Mouse (Mus musculus) heart, adult 2 months (tissue): ENCODE measurements around the gene Cdc16. TPM values are rescaled to one million over a fixed set of nuclear protein-coding genes. Genes with fewer than 3 reads are reported as not detected.

Source experiments
- DNase-seq, 2 experiments: peaks; one replicate each; pipeline ENCODE4 v3.0.0; 2021
- H3K27ac ChIP-seq: fragments of 200-600 bp; 2 replicates; pipeline ENCODE4 v1.8.1; 2022
- H3K27me3 ChIP-seq: fragments of 200-500 bp; 2 replicates; pipeline ENCODE4 v1.6.1; 2012; ENCODE audit warnings: mild to moderate bottlenecking, low read length, inconsistent platforms, mixed read lengths; ENCODE audit not compliant: control insufficient read depth, insufficient read depth
- H3K36me3 ChIP-seq: fragments of 200-500 bp; 2 replicates; pipeline ENCODE4 v1.6.1; 2012; ENCODE audit warnings: low read length, inconsistent platforms; ENCODE audit not compliant: control insufficient read depth, insufficient read depth
- H3K4me1 ChIP-seq: fragments of 200-500 bp; 2 replicates; pipeline ENCODE4 v1.6.1; 2011; ENCODE audit warnings: low read length; ENCODE audit not compliant: control insufficient read depth, insufficient read depth
- H3K4me3 ChIP-seq: fragments of 200-600 bp; 2 replicates; pipeline ENCODE4 v1.8.1; 2022
- H3K79me2 ChIP-seq: fragments of 200-500 bp; replicated peaks from 2 replicates; pipeline ENCODE4 v1.6.1; 2012; ENCODE audit warnings: mild to moderate bottlenecking, inconsistent platforms, low read length, moderate library complexity, mixed read lengths; ENCODE audit not compliant: control insufficient read depth, insufficient read depth
- H3K9ac ChIP-seq: fragments of 200-500 bp; 2 replicates; pipeline ENCODE4 v1.6.1; 2012; ENCODE audit warnings: low read depth, mild to moderate bottlenecking, control low read depth, inconsistent platforms, low read length, mixed read lengths
- CTCF ChIP-seq: fragments of 200-600 bp; IDR thresholded peaks from 2 replicates; pipeline ENCODE4 v1.8.1; 2022; ENCODE audit warnings: antibody characterized with exemption, mild to moderate bottlenecking, moderate library complexity
- EP300 ChIP-seq: fragments of 200-500 bp; IDR thresholded peaks from 2 replicates; pipeline ENCODE4 v1.6.1; 2011; ENCODE audit warnings: low read depth, low read length, control low read depth; ENCODE audit not compliant: insufficient read depth
- POLR2A ChIP-seq: fragments of 200-500 bp; IDR thresholded peaks from 2 replicates; pipeline ENCODE4 v1.6.1; 2011; ENCODE audit warnings: mild to moderate bottlenecking, low read depth, low read length, control low read depth; ENCODE audit not compliant: insufficient read depth
- WGBS: fragments of 180-500 bp; shearing (Covaris S2); methylation state at CpG from one replicate; pipeline ENCODE4 v1.1.7; 2018; 5-methylcytosine and 5-hydroxymethylcytosine counted together
- intact Hi-C: fragments of 180-260 bp; cut with DNase I; formaldehyde crosslinking; loops from one replicate; pipeline ENCODE4 v1.15.1; 2025
- long read RNA-seq: library from polyadenylated mRNA; stranded (forward); transcript quantifications from one replicate; pipeline ENCODE4 v2.0.0, GENCODE M21; 2021
- polyA plus RNA-seq: library from polyadenylated mRNA; depleted of rRNA; stranded (reverse); fragments of >200 nt; gene quantifications from 2 replicates; pipeline ENCODE4 v1.2.3, GENCODE M21; 2012; rRNA removed
- total RNA-seq, 2 experiments: library from RNA; stranded (reverse); gene quantifications; 2 replicates each; pipeline ENCODE4 v1.2.3; 2021

Cdc16 gene
- total RNA-seq, result 10 to 100 TPM; 28.1 to 30.5 TPM
- 21.3 and 39.4 TPM in 2 replicates for polyA plus RNA-seq
- long read RNA-seq, transcript Cdc16-201 (18 exons, 2,301 nt), result major isoform, 47 of 53 reads
- long read RNA-seq, partial matches to known transcripts, result 1 of 53 reads
- long read RNA-seq, other reads (novel, unspliced or antisense), result 5 of 53 reads

DNA sequence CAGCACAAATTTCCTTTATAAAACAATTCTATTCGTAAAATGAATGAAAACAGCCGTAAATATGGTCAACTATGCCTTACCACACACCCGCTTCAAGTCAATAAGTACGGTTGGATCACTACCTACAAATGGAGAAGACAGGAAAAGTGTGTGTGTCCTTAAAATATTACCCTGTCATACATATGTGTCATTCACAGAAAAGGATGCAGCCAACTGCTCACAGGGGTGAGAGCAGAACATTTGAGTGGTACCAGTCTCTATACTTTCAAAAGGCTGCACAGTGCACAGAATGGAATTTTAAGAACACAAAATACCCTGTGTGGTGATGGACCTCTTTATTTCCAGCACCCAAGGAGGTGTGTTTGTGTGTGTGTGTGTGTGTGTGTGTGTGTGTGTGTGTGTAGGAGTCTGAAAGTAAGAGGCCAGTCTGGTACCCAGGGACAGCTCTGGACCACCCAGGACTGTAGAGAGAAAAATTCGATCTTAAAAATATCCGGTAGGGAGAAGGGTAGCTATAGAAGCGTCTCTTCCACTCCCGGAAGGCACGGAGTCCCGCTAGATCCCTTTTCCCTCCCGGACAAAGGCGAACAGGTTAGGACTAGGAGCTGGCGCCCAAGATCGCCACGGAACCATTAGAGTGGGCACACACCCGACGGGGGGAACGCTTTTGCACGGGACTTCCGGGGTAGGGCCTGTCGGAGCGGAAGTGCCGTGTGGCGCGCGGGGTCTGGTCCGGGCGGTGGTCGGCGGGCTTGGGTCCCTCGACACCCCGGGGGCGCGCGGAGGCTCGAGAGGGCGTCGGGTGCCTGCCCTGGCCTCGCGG lies at the start of gene Cdc16:
TSS of gene Cdc16 (plus strand) at position 695 of the 823 bp plus-strand sequence.
- peaks cover 2% of the 10 kb centered on the region for H3K36me3 ChIP-seq
- H3K4me1 ChIP-seq, result peaks cover 7% of the 10 kb centered on the region
- H3K9ac ChIP-seq, result peak within 1 kb of the TSS; percentile 99
- 5% methylated on average over 40 of the region's 40 CpGs for WGBS
- intact Hi-C loops, result loop anchor here (2.0 kb wide), 1 partner anchor 28 kb away; the partner anchor contains the start of gene Upf3a
- peak within 1 kb of the TSS; percentile 89 for H3K27ac ChIP-seq
- TF ChIP-seq POLR2A, result peak; percentile 66
- TF ChIP-seq EP300, result peak; percentile 50; the same call in 1 of the 2 replicates
- no peak for TF ChIP-seq CTCF
- H3K27me3 ChIP-seq, result no peaks in the 10 kb centered on the region
- H3K79me2 ChIP-seq, result peaks cover 2% of the 10 kb centered on the region; the same call in 1 of the 2 replicates
- H3K4me3 ChIP-seq, result peak within 1 kb of the TSS; percentile 90
- peak; percentile 90 to 95 for DNase-seq

DNA sequence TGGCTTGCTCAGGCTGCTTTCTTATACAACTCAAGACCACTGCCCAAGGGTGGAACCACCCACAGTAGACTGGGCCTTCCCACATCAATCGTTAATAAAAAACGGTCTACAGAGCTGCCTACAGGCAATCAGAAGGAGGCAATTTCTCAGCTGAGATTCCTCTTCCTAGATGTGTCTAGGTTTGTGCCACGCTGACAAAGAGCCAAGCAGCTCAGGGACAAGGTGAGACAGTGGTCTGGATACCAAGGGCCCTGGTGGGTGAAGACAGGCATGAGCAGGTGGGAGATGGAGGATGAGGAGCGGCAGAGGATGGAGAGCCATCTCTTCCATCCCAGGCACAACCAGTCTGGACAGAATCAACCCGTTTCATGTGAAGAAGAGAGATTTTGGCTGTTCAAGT lies 49.0 kb upstream of the Cdc16 start:
- no peaks in the 10 kb centered on the region for H3K27me3 ChIP-seq
- no peak for DNase-seq
- H3K27ac ChIP-seq, result no peak overlapping the region
- WGBS, result 90% methylated on average over 5 of the region's 5 CpGs
- no peak overlapping the region for H3K9ac ChIP-seq
- TF ChIP-seq CTCF (no peak), EP300 (no peak), POLR2A (no peak)
- no peaks in the 10 kb centered on the region for H3K4me1 ChIP-seq
- no peaks in the 10 kb centered on the region for H3K36me3 ChIP-seq
- no peak overlapping the region for H3K4me3 ChIP-seq
- intact Hi-C loops, result no loop called here
- H3K79me2 ChIP-seq, result no peaks in the 10 kb centered on the region

DNA sequence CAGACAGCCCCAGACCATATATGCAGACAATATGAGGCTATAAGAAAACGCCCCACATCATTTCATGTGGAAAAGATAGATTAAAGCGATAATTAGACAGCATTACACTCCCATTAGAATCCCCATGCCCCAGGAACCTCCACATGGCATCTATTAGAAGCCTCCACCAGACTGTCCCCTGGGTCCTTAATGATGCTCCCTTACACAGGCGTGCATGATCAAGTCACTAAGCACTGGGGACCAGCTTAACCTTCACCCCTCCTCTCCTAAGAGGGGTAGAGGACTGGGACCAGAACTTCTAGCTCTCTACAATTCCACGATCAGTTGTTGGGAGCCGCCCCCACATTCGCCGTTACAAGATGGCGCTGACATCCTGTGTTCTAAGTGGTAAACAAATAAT lies 38.5 kb upstream of the Cdc16 start:
- Histone ChIP-seq H3K4me1 (no peaks in the 10 kb centered on the region), H3K4me3 (no peak overlapping the region), H3K36me3 (no peaks in the 10 kb centered on the region), H3K27ac (no peak overlapping the region), H3K9ac (no peak overlapping the region), H3K79me2 (no peaks in the 10 kb centered on the region), H3K27me3 (no peaks in the 10 kb centered on the region)
- TF ChIP-seq CTCF (no peak), POLR2A (no peak), EP300 (no peak)
- intact Hi-C loops, result no loop called here
- DNase-seq, result no peak
- 89% methylated on average over 8 of the region's 8 CpGs for WGBS

DNA sequence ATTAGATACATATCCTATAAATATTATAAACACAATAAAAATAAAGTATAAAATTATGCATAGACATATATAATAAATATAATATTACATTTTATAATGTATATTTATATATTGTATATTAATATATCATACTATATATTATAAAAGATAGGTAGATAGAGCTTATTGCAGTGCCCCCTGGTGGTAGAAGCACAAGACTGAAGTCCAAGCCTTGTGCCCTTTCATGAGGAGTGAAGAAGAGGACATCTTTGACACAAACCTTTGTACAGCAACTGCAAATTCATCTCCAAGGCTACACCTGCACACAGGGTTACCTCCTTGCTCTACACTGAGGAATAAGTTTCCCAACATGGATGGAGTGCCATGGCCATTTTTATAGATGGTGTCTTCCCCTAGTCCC lies 31.8 kb upstream of the Cdc16 start:
- Histone ChIP-seq H3K9ac (no peak overlapping the region), H3K4me1 (no peaks in the 10 kb centered on the region), H3K36me3 (no peaks in the 10 kb centered on the region), H3K4me3 (no peak overlapping the region), H3K27ac (no peak overlapping the region), H3K27me3 (no peaks in the 10 kb centered on the region), H3K79me2 (no peaks in the 10 kb centered on the region)
- no peak for TF ChIP-seq POLR2A
- TF ChIP-seq CTCF, result peak; percentile 88
- peak; percentile 27 to 43 for DNase-seq
- intact Hi-C loops, result loop anchor here (5.0 kb wide), 2 partner anchors 128 to 173 kb away; no protein-coding TSS in a partner anchor

DNA sequence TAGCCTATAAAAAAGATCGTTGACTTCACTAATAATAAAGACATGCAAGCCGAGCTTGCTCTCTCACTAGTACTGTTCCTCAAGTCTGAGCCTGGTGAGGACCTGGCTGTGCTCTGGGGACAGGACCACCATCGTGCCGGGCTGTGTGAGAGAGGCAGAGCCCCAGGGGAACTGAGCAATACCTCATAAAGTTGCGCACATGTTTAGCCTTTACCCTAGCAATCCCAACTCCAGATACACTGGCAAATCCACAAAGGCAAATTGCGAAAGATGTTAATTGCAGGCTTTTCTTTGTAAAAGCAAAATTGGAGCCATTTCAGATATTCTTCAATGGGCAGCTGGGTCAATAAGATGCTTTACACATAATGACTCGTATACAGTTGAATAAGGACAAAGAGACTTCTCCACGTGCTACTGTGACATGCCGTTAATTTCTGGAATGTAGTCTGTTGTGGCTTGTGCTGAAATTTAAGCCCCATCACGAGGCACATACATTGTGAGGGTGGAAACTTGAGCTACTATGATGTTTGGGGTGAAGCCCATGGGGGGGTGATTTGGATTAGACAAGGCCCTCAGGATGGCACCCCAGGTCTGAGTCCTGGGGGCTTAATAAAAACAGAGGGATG lies 29.9 kb upstream of the Cdc16 start:
- intact Hi-C loops, result loop anchor here (5.0 kb wide), 2 partner anchors 130 to 175 kb away; no protein-coding TSS in a partner anchor
- Histone ChIP-seq H3K27ac (no peak overlapping the region), H3K36me3 (no peaks in the 10 kb centered on the region), H3K4me3 (no peak overlapping the region), H3K79me2 (no peaks in the 10 kb centered on the region), H3K27me3 (no peaks in the 10 kb centered on the region), H3K4me1 (no peaks in the 10 kb centered on the region), H3K9ac (no peak overlapping the region)
- 76% methylated on average over 10 of the region's 10 CpGs for WGBS
- DNase-seq, result no peak
- TF ChIP-seq POLR2A (no peak), EP300 (no peak), CTCF (no peak)

DNA sequence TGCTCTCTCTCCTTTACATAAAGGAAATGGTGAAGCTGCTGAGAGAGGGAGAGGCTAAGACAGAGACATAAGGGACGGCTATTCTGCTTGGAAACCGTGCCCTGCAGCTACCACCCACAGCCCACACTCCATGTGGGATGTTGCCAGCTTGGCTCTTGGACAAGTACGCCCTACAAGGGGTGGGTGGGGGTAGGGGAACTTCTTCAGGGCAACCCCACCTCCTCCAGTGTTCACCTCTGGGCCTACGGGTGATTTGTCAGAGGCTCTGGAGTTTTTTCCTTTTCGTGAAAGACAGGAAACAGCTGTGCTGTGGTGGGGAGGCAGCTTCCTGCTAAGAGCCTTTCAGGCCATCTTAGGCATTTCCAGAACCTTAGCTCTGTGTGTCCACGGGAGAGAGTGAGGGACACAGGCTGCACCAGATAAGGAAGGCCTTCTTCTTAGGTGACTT lies 17.1 kb upstream of the Cdc16 start:
- Histone ChIP-seq H3K36me3 (no peaks in the 10 kb centered on the region; the same call in 1 of the 2 replicates), H3K9ac (0 out of 2 replicates have a peak overlapping the region, but pooled peaks have one; percentile 13), H3K27ac (peak overlapping the region; percentile 61), H3K79me2 (no peaks in the 10 kb centered on the region), H3K27me3 (no peaks in the 10 kb centered on the region), H3K4me1 (peaks cover 3% of the 10 kb centered on the region), H3K4me3 (no peak overlapping the region)
- peak; percentile 27; the same call in 1 of the 2 replicates for TF ChIP-seq POLR2A
- no peak for TF ChIP-seq CTCF
- peak; percentile 76; the same call in 1 of the 2 replicates for TF ChIP-seq EP300
- intact Hi-C loops, result no loop called here
- 16% methylated on average over 6 of the region's 6 CpGs for WGBS
- DNase-seq, result peak; percentile 44 to 61
